Mouse (Mus musculus) lung, adult 2 months (tissue): Measurements from ENCODE around the gene Ttll11. TPM values are rescaled to one million over a fixed set of nuclear protein-coding genes. Genes with fewer than 3 reads are reported as not detected.

Experiments
- DNase-seq: peaks from one replicate; pipeline ENCODE4 v3.0.0; 2022
- H3K4me1 ChIP-seq: fragments of 200-500 bp; 2 replicates; pipeline ENCODE4 v1.6.1; 2011; ENCODE audit warnings: low read length; ENCODE audit not compliant: control insufficient read depth, insufficient read depth
- H3K4me3 ChIP-seq: fragments of 200-500 bp; replicated peaks from 2 replicates; pipeline ENCODE3; 2011; ENCODE audit warnings: low read depth, mild to moderate bottlenecking, control low read depth, low read length; ENCODE audit errors: extremely low read depth
- CTCF ChIP-seq: fragments of 200-500 bp; IDR thresholded peaks from 2 replicates; pipeline ENCODE4 v1.5.1; 2011; ENCODE audit warnings: mild to moderate bottlenecking, low read length, control low read depth; ENCODE audit not compliant: insufficient read depth
- POLR2A ChIP-seq: fragments of 200-500 bp; IDR thresholded peaks from 2 replicates; pipeline ENCODE4 v1.6.1; 2011; ENCODE audit warnings: low read depth, mild to moderate bottlenecking, control low read depth, low read length, borderline replicate concordance; ENCODE audit errors: extremely low read depth
- WGBS: fragments of 180-500 bp; shearing (Covaris S2); methylation state at CpG from one replicate; pipeline ENCODE4 v1.1.7; 2018; 5-methylcytosine and 5-hydroxymethylcytosine counted together
- polyA plus RNA-seq: library from polyadenylated mRNA; depleted of rRNA; stranded (reverse); fragments of >200 nt; gene quantifications from 2 replicates; pipeline ENCODE4 v1.2.3, GENCODE M21; 2012

Ttll11 gene
- polyA plus RNA-seq, 1 experiment = 1.7 TPM

GRCm38 (mm10) chr2:35816056-35816661 lies 163.6 kb downstream of the Ttll11 start:
- no peak for DNase-seq
- Histone ChIP-seq H3K4me1 (no peaks in the 10 kb centered on the region; the same call in 1 of the 2 replicates), H3K4me3 (no peak overlapping the region)
- no peak for TF ChIP-seq CTCF
- no peak for TF ChIP-seq POLR2A
- WGBS = 61% methylated on average over 5 of the region's 5 CpGs

GRCm38 (mm10) chr2:35812561-35812933 lies 167.2 kb downstream of the Ttll11 start:
- H3K4me3 ChIP-seq = no peak overlapping the region
- DNase-seq = no peak
- TF ChIP-seq CTCF = no peak
- TF ChIP-seq POLR2A = no peak
- H3K4me1 ChIP-seq = no peaks in the 10 kb centered on the region; the same call in 1 of the 2 replicates
- WGBS = 68% methylated on average over 2 of the region's 2 CpGs

- Histone ChIP-seq H3K4me1 (no peaks in the 10 kb centered on the region; the same call in 1 of the 2 replicates), H3K4me3 (no peak overlapping the region)
- TF ChIP-seq POLR2A = no peak
- no peak for TF ChIP-seq CTCF
- 56% methylated on average over 14 of the region's 14 CpGs for WGBS
- DNase-seq = no peak
These were observed 167.7 kb downstream of the Ttll11 start for GRCm38 (mm10) chr2:35811801-35812560.

GRCm38 (mm10) chr2:35810027-35810426 lies 169.7 kb downstream of the Ttll11 start:
- DNase-seq = no peak
- TF ChIP-seq CTCF (no peak), POLR2A (no peak)
- 71% methylated on average over 3 of the region's 3 CpGs for WGBS
- Histone ChIP-seq H3K4me1 (no peaks in the 10 kb centered on the region; the same call in 1 of the 2 replicates), H3K4me3 (no peak overlapping the region)

GRCm38 (mm10) chr2:35809141-35809540 lies 170.6 kb downstream of the Ttll11 start:
- Histone ChIP-seq H3K4me3 (no peak overlapping the region), H3K4me1 (no peaks in the 10 kb centered on the region; the same call in 1 of the 2 replicates)
- no peak for TF ChIP-seq CTCF
- no peak for TF ChIP-seq POLR2A
- WGBS = 47% methylated on average over 3 of the region's 3 CpGs
- DNase-seq = no peak

- 80% methylated on average over 13 of the region's 13 CpGs for WGBS
- TF ChIP-seq POLR2A = no peak
- TF ChIP-seq CTCF = no peak
- no peak overlapping the region for H3K4me3 ChIP-seq
These were observed 173.8 kb downstream of the Ttll11 start for GRCm38 (mm10) chr2:35805881-35806280.

GRCm38 (mm10) chr2:35803095-35803494 lies 176.6 kb downstream of the Ttll11 start:
- TF ChIP-seq POLR2A (no peak), CTCF (no peak)
- no peak for DNase-seq
- no peaks in the 10 kb centered on the region for H3K4me1 ChIP-seq
- no peak overlapping the region for H3K4me3 ChIP-seq
- 83% methylated on average over 11 of the region's 11 CpGs for WGBS

More at GRCm38 (mm10) chr2:35805881-35806280, 173.8 kb downstream of the Ttll11 start:
- no peaks in the 10 kb centered on the region for H3K4me1 ChIP-seq
- no peak for DNase-seq

GRCm38 (mm10) chr2:35801759-35802158 lies 178.0 kb downstream of the Ttll11 start:
- H3K4me1 ChIP-seq = no peaks in the 10 kb centered on the region
- DNase-seq = no peak
- no peak overlapping the region for H3K4me3 ChIP-seq
- TF ChIP-seq POLR2A (no peak), CTCF (no peak)
- whole genome bisulfite sequencing = 91% methylated on average over 2 of the region's 2 CpGs

GRCm38 (mm10) chr2:35799073-35799472 lies 180.6 kb downstream of the Ttll11 start:
- TF ChIP-seq CTCF = no peak
- TF ChIP-seq POLR2A = no peak
- H3K4me1 ChIP-seq = no peaks in the 10 kb centered on the region
- H3K4me3 ChIP-seq = no peak overlapping the region
- DNase-seq = no peak
- WGBS = 87% methylated on average over 6 of the region's 6 CpGs

GRCm38 (mm10) chr2:35797998-35798397 lies 181.7 kb downstream of the Ttll11 start:
- DNase-seq = no peak
- no peak for TF ChIP-seq CTCF
- TF ChIP-seq POLR2A = no peak
- Histone ChIP-seq H3K4me3 (no peak overlapping the region), H3K4me1 (no peaks in the 10 kb centered on the region)
- 48% methylated on average over 8 of the region's 8 CpGs for WGBS
